Mouse (Mus musculus): ENCODE measurements at regions not wholly inside any gene's neighbourhood (a gene's known extent, or its start where the extent isn't known, plus 50 kb on each side); places are given as distances from the start of the nearest gene placed in this dataset.
"Not testable (repeated sequence)": the region's sequence is repeated elsewhere in the genome, so short reads cannot be mapped to it uniquely, and the experiment has no call there.

GRCm38 (mm10) chr4:16944901-16945300 is 2660.3 kb upstream of the Gm12353 start:
- DNase-seq = peak; percentile 50

DNA sequence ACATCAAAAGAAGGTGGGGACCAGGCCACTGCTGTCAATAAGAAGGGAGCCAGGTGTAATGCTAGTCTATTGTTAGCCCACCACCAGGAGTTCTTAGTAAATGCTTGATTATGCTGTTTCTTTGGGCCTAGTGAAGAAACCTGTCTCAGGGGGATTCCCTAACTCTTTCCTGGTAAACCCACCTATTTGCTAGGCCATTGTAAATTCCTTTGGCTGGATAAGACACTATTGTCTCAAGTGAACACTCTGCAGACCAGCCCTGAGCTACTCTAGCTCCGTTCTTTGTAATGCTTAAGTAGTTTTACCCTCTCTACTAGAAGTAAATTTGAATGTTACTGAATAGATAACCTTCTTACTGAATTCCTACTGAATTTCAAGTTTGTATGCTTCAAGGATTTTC is 2650.7 kb upstream of the Gm12353 start:
- not testable (repeated sequence) for DNase-seq

GRCm38 (mm10) chr4:16954991-16955390 is 2650.3 kb upstream of the Gm12353 start:
- not testable (repeated sequence) for DNase-seq

GRCm38 (mm10) chr4:16981733-16982230 is 2623.5 kb upstream of the Gm12353 start:
- no peak for DNase-seq

DNA sequence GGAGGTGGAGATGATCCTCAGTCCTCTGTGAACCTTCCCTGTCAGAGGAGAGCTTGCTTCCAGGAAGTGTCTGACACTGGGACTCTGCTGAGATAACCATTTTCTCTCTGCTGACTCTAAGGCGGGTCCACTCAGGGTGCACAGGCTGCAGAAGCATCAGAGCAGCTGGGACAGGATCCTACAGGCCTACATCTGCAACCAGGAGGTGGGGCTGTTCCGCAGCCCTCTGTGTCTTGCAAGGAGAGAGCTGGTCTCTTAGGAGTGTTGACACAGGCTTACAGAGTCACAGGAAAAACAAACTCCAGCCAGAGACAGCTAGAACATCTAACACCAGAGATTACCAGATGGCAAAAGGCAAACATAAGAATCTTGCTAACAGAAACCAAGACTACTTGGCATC is 2578.6 kb upstream of the Gm12353 start:
- DNase-seq = peak; percentile 1
